Mouse (Mus musculus): Measurements from ENCODE around the gene Il31ra.
"Not testable (repeated sequence)": the region's sequence is repeated elsewhere in the genome, so short reads cannot be mapped to it uniquely, and the experiment has no call there.

The Il31ra gene

GRCm38 (mm10) chr13:112594260-112594659 lies at the start of gene Il31ra:
Gene Il31ra, minus strand, starts transcription at chr13:112594360.
- DNase-seq: not testable (repeated sequence)

GRCm38 (mm10) chr13:112642897-112643296 lies 48.7 kb upstream of the Il31ra start:
- no peak for DNase-seq

GRCm38 (mm10) chr13:112639111-112639510 lies 45.0 kb upstream of the Il31ra start:
- no peak for DNase-seq

GRCm38 (mm10) chr13:112636498-112636897 lies 42.3 kb upstream of the Il31ra start:
- DNase-seq: no peak

GRCm38 (mm10) chr13:112635174-112635837 lies 41.1 kb upstream of the Il31ra start:
- DNase-seq: no peak

GRCm38 (mm10) chr13:112625566-112625965 lies 31.4 kb upstream of the Il31ra start:
- DNase-seq: no peak

GRCm38 (mm10) chr13:112624622-112625021 lies 30.5 kb upstream of the Il31ra start:
- no peak for DNase-seq

GRCm38 (mm10) chr13:112623656-112624055 lies 29.5 kb upstream of the Il31ra start:
- DNase-seq: no peak

- DNase-seq: no peak
Measured at GRCm38 (mm10) chr13:112621592-112621991, 27.4 kb upstream of the Il31ra start.

GRCm38 (mm10) chr13:112608606-112609005 lies 14.4 kb upstream of the Il31ra start:
- no peak for DNase-seq

- DNase-seq: no peak
Measured at GRCm38 (mm10) chr13:112604411-112604810, 10.3 kb upstream of the Il31ra start.

- no peak for DNase-seq
Measured at GRCm38 (mm10) chr13:112603839-112604238, 9.7 kb upstream of the Il31ra start.

GRCm38 (mm10) chr13:112602607-112603006 lies 8.4 kb upstream of the Il31ra start:
- DNase-seq: no peak

GRCm38 (mm10) chr13:112590254-112590653 lies 3.9 kb downstream of the Il31ra start:
- DNase-seq: no peak

- no peak for DNase-seq
Measured at GRCm38 (mm10) chr13:112589625-112590024, 4.5 kb downstream of the Il31ra start.

- DNase-seq: no peak
Measured at GRCm38 (mm10) chr13:112584556-112585237, 9.5 kb downstream of the Il31ra start.

- DNase-seq: no peak
Measured at GRCm38 (mm10) chr13:112582291-112582690, 11.9 kb downstream of the Il31ra start.

GRCm38 (mm10) chr13:112581796-112582195 lies 12.4 kb downstream of the Il31ra start:
- DNase-seq: no peak

GRCm38 (mm10) chr13:112580590-112581320 lies 13.4 kb downstream of the Il31ra start:
- DNase-seq: no peak

- peak; percentile 99 for DNase-seq
Measured at GRCm38 (mm10) chr13:112578041-112578440, 16.1 kb downstream of the Il31ra start.

- DNase-seq: no peak
Measured at GRCm38 (mm10) chr13:112573800-112574199, 20.4 kb downstream of the Il31ra start.

GRCm38 (mm10) chr13:112570768-112571167 lies 23.4 kb downstream of the Il31ra start:
- DNase-seq: no peak

- no peak for DNase-seq
Measured at GRCm38 (mm10) chr13:112569606-112570005, 24.6 kb downstream of the Il31ra start.
